Mouse (Mus musculus) right cerebral cortex, postnatal 10 days (tissue): Measurements from ENCODE around the gene Slc12a6.

ENCODE experiments used
- DNase-seq, 2 experiments: peaks; one replicate each; pipeline ENCODE4 v3.0.0; 2021; ENCODE audit warnings: low spot score in 2 of 2

Slc12a6 gene

DNA sequence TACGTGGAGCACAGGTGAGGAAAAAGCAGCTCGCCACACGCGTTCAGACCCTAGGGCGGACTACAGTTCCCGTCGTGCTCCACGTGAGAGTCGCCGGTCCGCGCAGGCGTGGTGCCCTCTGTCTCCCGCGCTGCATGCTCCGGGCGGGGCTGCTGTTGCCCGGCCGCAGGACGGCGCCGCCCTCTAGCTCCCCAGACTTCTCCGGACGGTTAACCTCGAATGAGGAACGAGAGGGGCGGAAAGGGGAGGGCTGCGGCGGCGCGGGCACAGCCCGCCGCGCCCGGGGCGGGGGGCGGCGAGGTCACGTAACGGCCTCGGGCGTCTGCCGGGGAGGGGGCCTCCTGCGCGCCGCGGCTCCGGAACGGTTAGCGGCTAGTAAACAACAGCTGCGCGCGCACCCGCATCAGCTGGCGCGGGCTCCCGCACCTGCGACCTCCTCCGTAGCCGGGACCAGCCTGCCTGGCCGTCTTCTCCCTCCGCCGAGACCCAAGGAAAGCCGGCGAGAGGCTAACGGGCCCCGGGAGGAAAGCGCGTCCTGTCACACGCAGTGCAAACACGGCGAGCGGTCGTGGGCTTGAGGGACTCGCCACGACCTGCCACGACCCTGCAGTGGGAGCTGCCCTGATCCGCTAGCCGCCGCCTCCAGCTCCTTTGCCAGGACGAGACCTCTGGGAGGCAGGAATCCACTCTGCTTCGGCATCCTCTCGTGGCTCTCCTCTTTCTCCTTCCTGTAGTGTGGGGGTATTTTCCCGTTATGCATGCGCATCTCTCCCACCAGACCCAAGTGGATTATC is at the start of gene Slc12a6:
Gene Slc12a6 (plus strand): TSS at position 378 of the 794 bp plus-strand sequence.
- DNase-seq = peak; percentile 94 to 95

DNA sequence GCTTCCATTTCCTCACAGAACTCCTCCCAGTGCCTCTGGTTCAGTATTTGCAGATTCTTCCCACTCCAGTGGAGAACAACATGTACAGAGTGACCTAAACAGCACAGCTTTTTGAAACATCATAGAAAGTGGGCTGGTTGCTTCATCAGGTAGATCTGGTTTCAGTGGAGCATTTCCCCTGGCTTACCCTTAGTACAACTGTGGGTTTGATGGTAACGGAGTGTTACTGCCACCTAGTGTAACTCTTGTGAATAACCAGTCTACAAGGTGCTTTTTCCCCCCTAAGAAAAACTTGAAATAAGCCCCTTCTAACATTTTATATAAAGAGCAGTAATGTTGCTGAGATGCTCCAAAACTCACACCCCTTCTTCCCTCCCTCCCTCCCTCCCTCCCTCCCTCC is 49.6 kb upstream of the Slc12a6 start:
- DNase-seq = no peak

DNA sequence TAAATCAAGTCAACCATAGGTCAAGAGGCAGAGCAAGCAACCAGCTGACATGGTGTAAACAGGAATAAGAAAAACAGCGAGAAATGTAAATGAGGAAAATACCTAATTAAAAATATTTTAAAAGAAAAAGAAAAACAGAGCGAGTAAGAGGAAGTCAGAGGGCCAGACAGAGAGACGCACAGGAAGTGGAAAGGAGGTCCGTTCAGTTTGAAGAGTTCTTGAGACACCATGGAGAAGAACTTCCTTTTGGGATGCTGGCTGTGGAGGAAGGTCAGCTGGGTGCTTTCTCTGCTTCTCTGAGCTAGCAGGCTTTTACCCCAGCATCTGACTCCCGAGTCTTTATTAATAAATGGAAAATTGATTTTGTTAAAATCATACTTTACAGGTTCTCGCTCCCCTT is 48.0 kb upstream of the Slc12a6 start:
- DNase-seq = no peak

DNA sequence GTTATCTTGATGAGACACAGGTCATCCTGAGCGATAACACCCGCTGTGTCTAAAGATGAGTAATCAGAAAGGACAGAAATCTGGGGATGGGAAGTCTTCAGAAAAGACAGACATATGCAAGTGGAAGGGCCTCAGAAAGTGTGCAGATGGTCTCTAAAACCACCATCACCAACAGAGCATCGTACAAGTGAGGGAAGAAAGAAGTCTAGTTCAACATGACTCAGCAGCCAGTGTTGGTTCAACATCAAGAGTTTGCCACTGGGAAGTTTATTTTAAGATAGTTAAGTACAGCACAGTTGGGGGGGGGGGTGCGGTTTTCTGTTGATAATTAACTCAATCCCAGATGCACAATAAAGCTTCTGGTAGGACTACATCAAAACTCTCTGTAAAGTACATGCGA is 44.7 kb upstream of the Slc12a6 start:
- no peak for DNase-seq

DNA sequence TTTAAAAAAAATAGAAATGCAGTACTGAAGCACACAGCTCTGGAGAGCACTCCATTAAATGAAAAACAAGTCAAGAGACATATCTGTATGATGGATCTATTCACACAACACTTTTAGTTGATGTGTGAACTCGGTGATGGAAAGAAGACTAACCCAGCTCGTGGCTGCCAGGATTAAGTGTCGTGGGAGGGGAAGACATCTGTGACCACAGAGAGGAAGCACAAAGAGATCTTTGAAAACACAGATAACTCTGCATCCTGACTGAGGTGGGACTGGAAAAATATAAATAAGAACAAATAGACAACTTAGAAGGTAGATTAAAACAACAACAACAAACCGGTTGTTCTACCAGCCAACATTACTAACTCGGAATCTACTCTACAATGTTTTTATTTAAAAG is 43.0 kb upstream of the Slc12a6 start:
- DNase-seq = no peak

DNA sequence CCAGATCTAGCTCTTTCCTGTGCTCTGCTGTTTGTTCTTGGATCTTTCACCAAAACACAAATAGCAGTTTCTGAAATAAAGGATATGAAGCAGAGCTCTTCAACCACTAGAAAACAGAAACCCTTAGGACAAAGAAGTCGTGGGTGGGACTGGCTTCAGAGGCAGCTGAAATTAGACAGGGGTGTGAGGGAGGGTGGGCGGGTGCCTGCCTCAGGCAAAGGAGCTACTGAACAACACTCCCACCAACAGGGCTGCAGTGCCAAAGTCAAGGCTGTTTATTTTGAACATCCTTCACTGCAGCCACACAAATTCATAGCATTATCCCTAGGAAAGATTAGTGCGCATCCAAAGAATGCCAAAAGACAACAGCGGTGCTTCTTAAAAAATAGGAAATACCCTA is 41.3 kb upstream of the Slc12a6 start:
- DNase-seq = peak in 1 of 2 experiments; percentile 29

DNA sequence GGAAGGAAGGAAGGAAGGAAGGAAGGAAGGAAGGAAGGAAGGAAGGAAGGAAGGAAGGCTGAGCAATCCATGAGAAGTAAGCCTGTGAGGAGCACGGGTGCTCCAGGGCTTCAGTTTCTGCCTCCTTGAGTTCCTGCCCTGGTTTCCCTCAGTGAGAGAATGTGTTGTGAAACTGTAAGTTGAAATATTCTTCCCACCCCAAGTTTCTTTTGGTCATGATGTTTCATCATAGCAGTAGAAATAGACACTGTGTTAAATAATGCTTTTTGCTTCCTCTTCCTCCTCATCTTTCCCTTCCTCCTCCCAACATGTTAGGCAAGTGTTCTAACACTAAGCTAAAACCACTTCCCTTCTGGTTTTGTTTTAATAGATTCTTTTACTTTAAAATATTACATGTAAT is 33.0 kb upstream of the Slc12a6 start:
- no peak for DNase-seq

DNA sequence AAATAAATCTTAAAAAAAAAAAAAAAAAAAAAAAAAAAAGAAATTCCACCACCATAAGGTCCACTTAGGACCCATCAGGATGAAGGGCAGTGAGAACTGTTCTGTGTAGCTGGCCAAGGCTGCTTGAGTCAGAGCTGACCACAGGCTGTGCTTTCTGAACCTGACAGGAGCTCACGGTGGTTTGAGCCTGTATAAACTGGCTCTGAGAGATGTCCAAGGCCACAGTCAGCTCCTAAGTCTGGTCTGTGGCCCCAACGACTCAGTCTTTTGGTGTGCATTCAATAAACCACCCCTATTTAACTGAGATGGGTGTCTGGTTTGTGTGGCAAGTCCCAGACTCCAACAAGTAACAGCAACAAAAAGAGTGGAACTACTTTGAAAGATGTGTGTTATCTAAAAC is 29.0 kb upstream of the Slc12a6 start:
- DNase-seq = no peak

DNA sequence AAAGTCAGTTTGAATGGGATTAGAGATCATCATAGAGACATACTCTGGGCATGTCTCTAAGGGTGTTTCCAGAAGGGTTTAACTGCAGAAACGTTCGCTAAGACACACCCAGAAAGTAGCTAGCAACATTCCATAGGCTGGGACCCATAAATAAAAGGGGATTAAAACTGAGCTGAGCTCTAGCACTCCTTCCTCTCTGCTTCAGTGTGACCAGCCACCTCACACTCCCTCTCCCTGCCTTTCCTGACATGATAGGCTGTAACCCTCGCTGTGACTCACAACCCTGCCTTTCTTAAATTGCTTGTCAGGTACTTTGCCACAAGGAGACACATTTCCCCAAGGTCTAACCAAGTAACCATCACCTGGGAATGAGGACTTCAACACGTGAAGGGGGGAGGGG is 27.6 kb upstream of the Slc12a6 start:
- DNase-seq = no peak

DNA sequence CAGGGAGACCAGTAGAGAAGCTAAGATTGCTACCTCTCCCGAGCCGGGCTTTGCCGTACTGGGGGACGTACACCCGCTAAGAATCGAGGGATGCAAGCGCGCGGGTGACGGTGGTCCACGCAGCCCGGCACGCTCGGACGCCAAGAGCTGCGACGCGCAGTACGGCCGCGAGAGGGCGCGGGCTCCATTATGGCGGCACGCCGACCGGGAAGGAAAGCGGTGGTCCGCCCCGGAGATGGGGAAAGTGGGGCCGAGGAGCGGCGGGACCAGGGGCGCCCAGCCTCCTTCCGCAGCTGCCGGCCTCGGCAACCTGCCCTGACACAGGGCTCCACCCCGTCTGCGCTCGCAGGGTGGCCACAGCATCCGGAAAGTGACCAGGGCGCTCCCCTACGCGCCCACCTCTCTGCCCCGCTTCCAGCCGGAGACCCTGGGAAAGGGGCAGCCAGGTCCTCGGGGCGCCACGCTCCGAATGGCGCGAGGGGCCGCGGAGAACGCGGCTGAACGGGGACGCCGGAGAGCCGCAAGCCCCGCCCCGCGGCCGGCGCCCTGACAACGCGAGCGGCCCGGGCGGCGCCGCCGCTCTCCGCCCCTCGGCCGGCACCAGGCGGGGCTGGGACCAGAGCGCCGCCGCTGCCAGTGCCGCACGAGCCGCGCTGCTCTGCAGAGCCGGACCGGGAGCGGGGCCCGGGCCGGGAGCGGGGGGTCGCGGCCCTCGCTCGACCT is 26.3 kb upstream of the Slc12a6 start, which contains the start of gene Lpcat4:
Gene Lpcat4 (plus strand): TSS at position 257 of the 723 bp plus-strand sequence.
- DNase-seq = peak; percentile 92 to 95

DNA sequence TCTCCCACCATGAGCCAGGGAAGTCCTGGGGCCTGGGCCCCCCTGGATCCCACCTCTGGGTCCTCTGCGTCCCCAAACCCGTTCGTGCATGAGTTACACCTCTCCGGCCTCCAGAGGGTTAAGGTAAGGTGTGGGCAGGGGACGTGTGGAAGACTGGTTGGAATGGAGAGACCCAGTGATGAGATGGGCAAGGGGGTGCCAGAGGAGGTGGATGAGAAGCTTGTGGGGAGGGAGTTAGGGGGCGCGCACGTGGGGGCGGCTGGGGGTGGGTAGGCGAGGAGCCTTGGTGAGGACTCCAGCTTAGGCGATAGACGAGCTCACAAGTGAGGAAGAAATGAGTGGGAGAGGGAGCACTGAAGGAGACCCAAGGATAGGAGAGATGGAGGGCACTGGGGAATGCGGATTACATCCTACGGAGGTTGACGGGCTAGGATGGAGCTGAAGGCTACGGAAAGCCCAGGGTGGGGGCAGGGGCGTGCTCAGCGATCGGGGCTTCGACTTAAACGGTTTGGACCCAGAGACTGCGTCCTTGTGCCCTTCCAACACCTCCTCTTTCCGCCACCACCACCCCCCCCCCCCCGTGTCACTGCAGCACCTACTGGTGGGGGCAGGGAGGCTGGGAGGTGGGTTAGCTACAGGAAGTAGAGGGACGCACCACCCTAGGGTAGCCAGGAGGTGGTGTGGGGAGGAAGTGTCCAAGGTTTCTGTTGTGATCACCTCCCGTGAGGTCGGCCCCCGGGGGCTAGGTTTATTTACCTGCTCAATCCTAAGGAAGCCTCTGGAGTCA is 25.5 kb upstream of the Slc12a6 start:
- peak; percentile 59 to 70 for DNase-seq

DNA sequence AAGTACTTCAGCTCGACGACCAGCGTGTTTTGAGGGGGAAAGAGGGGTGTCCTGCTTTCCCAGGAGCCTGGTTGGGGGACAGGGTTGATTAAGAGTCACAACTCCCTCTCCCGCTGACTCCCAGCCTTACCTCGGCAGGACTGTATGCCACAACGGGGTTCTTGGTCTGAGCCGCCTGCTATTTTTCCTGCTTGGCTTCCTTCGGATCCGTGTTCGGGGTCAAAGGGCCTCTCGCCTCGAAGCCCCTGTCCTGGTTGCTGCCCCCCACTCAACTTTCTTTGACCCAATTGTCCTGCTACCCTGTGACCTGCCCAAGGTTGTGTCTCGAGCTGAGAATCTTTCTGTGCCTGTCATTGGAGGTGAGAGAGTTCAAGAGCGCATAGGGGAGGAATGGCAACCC is 23.8 kb upstream of the Slc12a6 start:
- DNase-seq = no peak

DNA sequence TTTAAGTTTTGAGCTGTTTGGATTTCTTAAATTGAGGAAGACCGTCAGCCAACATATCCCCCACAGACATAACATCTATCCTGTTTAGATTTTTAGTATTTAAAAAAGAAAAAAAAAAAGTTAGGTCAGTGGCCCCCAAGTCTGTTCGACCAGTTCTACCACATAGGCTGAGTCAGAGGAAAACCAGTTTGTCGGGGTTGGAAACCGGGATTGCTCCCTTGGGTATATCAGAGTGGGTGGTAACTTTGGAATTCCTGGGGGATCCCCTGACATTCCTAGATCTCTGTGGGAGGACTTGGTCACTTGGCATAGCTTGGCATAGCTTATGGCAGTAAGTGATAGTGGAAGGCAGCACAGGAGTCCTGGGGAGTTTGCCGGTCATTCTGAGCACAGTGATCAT is 20.3 kb upstream of the Slc12a6 start:
- no peak for DNase-seq

DNA sequence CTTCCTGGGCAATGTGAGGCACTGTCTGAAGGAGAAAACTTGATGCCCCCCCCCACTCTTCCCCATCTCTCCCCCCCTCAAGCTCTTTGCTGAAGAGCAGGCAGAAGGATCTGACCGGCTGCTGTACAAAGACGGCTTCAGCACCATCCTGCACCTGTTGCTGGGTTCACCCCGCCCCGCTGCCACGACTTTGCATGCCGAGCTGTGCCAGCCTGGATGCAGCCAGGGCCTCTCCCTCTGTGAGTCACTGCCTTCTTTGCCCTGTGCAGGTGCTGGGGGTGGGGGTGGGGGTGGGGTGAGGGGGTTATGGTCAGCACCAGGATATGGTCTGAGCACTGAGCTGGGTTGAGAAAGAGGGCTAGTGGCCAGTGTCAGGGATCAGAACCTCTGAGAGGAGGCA is 19.4 kb upstream of the Slc12a6 start:
- no peak for DNase-seq

DNA sequence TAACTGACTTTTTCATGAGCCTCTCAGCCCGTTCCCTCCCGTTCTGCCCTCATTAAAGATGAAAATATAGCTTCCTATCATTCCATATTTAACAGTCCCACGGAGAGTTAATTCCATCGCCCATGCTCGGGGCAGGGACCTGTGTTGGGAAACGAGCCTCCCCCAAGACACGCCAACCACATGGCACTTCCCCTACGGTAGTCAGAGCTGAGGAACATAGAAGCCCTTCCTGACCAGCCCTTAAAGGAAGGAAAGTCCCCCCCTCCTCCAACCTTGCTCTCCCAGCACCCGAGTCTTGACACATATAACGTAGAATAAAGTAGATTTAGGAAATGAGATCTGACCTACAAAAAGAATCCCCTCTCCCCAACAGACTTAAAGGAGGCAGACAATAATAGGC is 18.3 kb upstream of the Slc12a6 start:
- DNase-seq = no peak

DNA sequence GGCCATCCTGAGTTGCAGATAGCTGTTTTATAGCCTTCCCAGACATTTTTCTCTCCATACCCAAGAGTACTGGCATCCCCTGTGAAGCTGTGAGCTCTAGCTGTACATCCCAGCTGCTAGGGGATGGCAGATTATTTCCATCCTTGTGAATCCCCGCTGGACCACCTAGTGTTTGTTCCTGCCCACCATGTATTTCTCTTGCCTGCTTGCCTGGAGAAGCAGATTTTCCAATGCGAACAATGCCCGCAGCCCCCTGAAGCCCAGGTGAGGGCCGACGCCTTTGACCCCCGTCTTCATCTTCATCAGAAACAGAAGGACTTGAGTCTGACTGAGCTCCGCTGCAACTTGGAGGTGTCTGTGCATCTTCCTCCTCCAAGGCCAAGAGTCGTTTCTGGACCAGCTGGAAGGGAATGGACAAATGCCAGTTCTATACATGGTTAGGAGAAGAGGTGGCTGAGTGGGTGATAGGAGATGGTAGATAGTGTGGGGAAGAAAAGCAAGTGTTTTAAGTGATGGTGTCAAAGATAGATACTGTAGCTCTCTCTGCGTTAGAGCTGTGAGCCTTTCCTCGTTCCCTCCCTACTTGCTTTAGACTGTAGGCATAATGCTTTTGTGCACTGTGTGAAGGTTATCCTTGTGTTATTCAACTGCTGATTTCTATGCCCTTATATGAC is 15.7 kb upstream of the Slc12a6 start:
- no peak for DNase-seq

DNA sequence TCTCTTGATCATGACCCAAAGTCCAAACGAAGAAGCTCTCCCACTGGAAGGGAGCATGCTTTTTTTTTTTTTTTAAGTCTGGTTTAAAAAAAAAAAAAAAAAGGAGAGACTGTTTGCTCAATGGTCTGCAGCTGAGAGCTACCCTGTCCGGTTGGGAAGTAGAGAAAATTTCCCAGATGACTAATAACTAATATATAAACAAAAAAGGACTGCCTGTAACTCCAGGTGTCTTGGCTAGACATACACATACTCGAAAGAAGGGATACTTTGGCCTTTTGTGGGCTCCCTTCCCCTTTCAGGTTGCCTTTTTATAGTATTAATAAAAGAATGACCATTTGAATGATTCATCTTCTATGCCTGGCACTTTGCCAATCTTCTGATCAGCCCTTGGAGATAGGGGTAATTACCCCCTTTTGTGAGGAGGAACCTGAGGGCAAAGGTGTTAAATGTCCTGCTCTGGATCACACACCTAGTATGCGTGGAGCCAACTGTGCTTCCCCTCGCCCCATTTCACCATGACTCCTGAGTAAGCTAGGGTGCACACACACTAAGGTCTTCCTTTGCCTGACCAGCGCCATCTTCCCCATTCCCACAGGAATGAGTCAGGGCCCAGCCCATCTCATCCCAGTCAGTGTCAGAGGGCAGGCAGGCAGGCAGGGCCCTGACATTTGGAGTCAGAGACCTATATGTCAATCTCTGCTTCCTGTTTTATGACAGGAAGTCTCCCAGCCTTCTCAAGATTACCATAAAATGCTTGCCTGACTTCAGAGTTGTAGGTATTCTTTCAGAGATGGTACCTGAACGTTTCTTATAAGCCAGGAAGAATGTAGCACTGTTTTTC is 10.7 kb upstream of the Slc12a6 start:
- DNase-seq = no peak

DNA sequence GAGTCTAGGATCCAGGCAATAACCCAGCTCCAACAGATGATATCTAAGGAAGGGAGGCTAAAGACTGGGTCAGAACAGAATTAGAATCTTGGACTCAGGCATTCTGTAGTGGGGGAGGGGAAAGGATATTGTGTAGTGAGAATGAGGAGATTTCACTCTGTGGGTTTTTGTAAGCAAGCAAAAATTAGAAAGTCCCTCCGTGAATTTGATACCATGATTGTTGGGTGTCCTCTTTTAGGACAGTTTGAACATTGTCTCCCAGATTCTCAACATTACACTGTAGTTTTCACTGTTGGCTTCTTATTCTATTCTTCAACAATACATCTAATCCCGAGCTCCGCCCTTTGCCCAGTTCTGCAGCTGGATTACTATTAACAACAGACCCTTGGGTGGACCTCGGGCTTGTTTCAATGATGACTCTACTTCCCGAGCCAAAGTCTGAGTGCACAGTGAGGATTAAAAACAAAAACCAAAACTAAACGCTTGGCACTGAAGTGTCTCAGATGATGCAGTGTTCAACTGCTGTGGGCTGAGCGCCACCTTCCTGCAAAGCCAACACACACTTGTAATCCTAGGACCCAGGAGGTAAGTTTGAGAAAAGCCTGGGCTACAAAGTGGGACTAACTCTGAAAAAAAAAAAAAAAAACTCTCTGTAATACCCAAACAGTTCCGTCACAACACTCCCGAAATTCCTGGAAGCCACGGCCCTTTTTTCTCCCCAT is 6.2 kb upstream of the Slc12a6 start, which contains the start of gene Nutm1:
Gene Nutm1 (minus strand): TSS at position 51 of the 722 bp plus-strand sequence.
- no peak for DNase-seq

DNA sequence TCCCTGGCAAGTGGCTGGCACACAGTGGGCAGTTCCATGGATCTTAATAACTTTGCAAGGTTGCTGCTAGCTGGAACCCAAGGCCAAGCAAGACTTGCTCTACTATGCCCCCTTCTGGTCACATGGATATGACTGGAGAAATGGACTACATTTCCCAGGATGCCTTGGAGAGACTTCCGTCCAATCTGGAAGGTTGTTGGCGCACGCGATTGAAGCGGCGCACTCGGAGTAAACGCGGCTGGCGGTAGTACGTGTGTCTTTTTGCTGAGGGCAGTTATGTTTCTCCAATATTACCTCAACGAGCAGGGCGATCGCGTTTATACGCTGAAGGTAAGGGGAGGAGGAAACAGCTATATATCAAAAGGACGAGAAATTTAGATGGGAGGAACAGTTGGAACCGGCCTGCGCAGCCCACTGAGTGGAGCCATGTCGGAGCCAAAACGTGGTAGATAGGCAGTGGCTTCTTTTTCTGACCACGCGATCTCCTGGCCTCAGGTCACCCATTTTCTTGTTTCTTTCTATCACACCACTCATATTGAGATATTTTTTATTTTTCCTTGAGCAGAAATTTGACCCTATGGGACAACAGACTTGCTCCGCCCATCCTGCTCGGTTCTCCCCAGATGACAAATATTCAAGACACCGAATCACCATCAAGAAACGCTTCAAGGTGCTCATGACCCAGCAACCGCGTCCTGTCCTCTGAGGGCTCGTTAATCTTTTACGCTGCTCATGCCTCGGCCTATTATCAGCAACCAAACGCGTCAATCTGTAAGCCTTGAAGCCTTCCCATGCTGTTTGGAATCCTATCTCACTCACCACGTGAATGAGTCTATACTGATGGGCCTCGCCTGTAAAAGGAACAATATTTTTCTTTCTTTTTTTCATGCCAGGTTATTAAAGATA is 3.6 kb upstream of the Slc12a6 start, which contains the start of gene Nop10:
Gene Nop10 (plus strand): TSS at position 179 of the 906 bp plus-strand sequence.
- DNase-seq = peak; percentile 91 to 92
